Mouse (Mus musculus) forebrain, embryonic 14.5 days (tissue): ENCODE measurements around the gene Mfap1b. TPM values are rescaled to one million over a fixed set of nuclear protein-coding genes. Genes with fewer than 3 reads are reported as not detected.

Experiments
- ATAC-seq: fragments of 200-750 bp; cut with Nextera tagmentation; 2 replicates; pipeline ENCODE4 v1.8.0; 2017; ENCODE audit warnings: mild to moderate bottlenecking, moderate library complexity
- DNase-seq: peaks from one replicate; pipeline ENCODE4 v3.0.0-alpha.2; 2015; ENCODE audit warnings: low spot score
- H3K27ac ChIP-seq: fragments of 300-500 bp; sonication (generic); 2 replicates; pipeline ENCODE4 v1.5.1; 2014; ENCODE audit warnings: low read depth, mild to moderate bottlenecking, control low read depth, low read length, moderate library complexity
- H3K27me3 ChIP-seq: fragments of 300-500 bp; sonication (generic); replicated peaks from 2 replicates; pipeline ENCODE4 v1.6.1; 2014; ENCODE audit warnings: low read length, control low read depth, mixed read lengths; ENCODE audit not compliant: control insufficient read depth, insufficient read depth
- H3K36me3 ChIP-seq: fragments of 300-500 bp; sonication (generic); 2 replicates; pipeline ENCODE4 v1.6.1; 2014; ENCODE audit warnings: low read length, control low read depth; ENCODE audit not compliant: control insufficient read depth, insufficient read depth
- H3K4me1 ChIP-seq: fragments of 300-500 bp; sonication (generic); 2 replicates; pipeline ENCODE4 v1.6.1; 2014; ENCODE audit warnings: antibody characterized with exemption, low read length, control low read depth; ENCODE audit not compliant: control insufficient read depth, insufficient read depth
- H3K4me2 ChIP-seq: fragments of 300-500 bp; sonication (generic); 2 replicates; pipeline ENCODE4 v1.6.1; 2014; ENCODE audit warnings: mild to moderate bottlenecking, control low read depth, low read length
- H3K4me3 ChIP-seq: fragments of 300-500 bp; sonication (generic); 2 replicates; pipeline ENCODE4 v1.5.1; 2014; ENCODE audit warnings: low read depth, low read length, control low read depth
- H3K9ac ChIP-seq: fragments of 300-500 bp; sonication (generic); 2 replicates; pipeline ENCODE4 v1.6.1; 2014; ENCODE audit warnings: mild to moderate bottlenecking, low read length, control low read depth, moderate library complexity
- H3K9me3 ChIP-seq: fragments of 300-500 bp; sonication (generic); replicated peaks from 2 replicates; pipeline ENCODE4 v1.6.1; 2016; ENCODE audit warnings: low read length, control low read depth, mixed read lengths; ENCODE audit not compliant: control insufficient read depth
- WGBS: fragments of 180-500 bp; shearing (Covaris S2); extraction: QIAGEN DNeasy Blood & Tissue Kit; methylation state at CpG from one replicate; pipeline ENCODE4 v1.1.7; 2014; 5-methylcytosine and 5-hydroxymethylcytosine counted together
- microRNA-seq: library from miRNA; unstranded; fragments of <30 nt; microRNA quantifications from one replicate; pipeline ENCODE4, GENCODE M21; 2016
- polyA plus RNA-seq: library from polyadenylated mRNA; unstranded; fragments of >200 nt; fragmentation: Nextera tagmentation; extraction: Ambion mirVana; gene quantifications from 2 replicates; pipeline ENCODE4 v1.2.1, GENCODE M21; 2014

Mfap1b gene
- polyA plus RNA-seq, 1 experiment from 2014 or later = 65.7 TPM

GRCm38 (mm10) chr2:121412843-121413386 lies 61.0 kb downstream of the Mfap1b start:
- ATAC-seq = 0 out of 2 replicates have a peak, but pooled peaks have one; percentile 1
- no peak for DNase-seq

More at GRCm38 (mm10) chr2:121412843-121413386, 61.0 kb downstream of the Mfap1b start:
- Histone ChIP-seq H3K27me3 (no peaks in the 10 kb centered on the region), H3K4me3 (peak overlapping the region; percentile 97), H3K4me2 (peak overlapping the region; percentile 81), H3K36me3 (peaks cover 10% of the 10 kb centered on the region; the same call in 1 of the 2 replicates), H3K4me1 (peaks cover 14% of the 10 kb centered on the region), H3K9me3 (no peaks in the 10 kb centered on the region), H3K9ac (peak overlapping the region; percentile 98), H3K27ac (peak overlapping the region; percentile 97)
- 12% methylated on average over 4 of the region's 4 CpGs for WGBS

Small RNA genes within 50 kb of the gene (microRNA-seq; reads per million reads assigned to microRNA genes)
- gene Gm22953 = not detected

Other genes starting within 250 kb of the Mfap1b start
- 116 and 164 TPM in 2 replicates for gene Trp53bp1, start 202.7 kb downstream of the Mfap1b start, polyA plus RNA-seq
- gene Map1a, start 184.5 kb downstream of the Mfap1b start, polyA plus RNA-seq = 12.7 and 23.2 TPM in 2 replicates
- 10.1 and 11.6 TPM in 2 replicates for gene Ppip5k1, start 118.7 kb downstream of the Mfap1b start, polyA plus RNA-seq
- gene Ckmt1, start 116.4 kb downstream of the Mfap1b start, polyA plus RNA-seq = 19.8 and 24.7 TPM in 2 replicates
- gene Strc, start 86.9 kb downstream of the Mfap1b start, polyA plus RNA-seq = 0.05 TPM in 1 of 2 replicates, not detected in the other
- gene Pdia3, start 60.3 kb downstream of the Mfap1b start, polyA plus RNA-seq = 174 and 205 TPM in 2 replicates
- gene Catsper2, start 60.3 kb downstream of the Mfap1b start, polyA plus RNA-seq = 2.0 and 3.2 TPM in 2 replicates
- 0.86 and 1.2 TPM in 2 replicates for gene Ell3, start 29.8 kb downstream of the Mfap1b start, polyA plus RNA-seq
- 388 and 442 TPM in 2 replicates for gene Serf2, start 24.9 kb downstream of the Mfap1b start, polyA plus RNA-seq
- 91.9 and 95.1 TPM in 2 replicates for gene Hypk, start 20.8 kb downstream of the Mfap1b start, polyA plus RNA-seq
- 0.95 and 1.1 TPM in 2 replicates for gene Serinc4, start 17.3 kb downstream of the Mfap1b start, polyA plus RNA-seq
- 19.4 and 24.4 TPM in 2 replicates for gene Mfap1a, start 32.6 kb upstream of the Mfap1b start, polyA plus RNA-seq
- gene Wdr76, start 32.7 kb upstream of the Mfap1b start, polyA plus RNA-seq = 5.5 and 5.6 TPM in 2 replicates